Mouse (Mus musculus) heart, embryonic 13.5 days (tissue): ENCODE measurements around the gene Slc25a39. TPM values are rescaled to one million over a fixed set of nuclear protein-coding genes. Genes with fewer than 3 reads are reported as not detected.
A peak's percentile ranks its signal among the peaks of the same experiment; 100 is the strongest.

ENCODE experiments used
- ATAC-seq: fragments of 200-750 bp; cut with Nextera tagmentation; 2 replicates; pipeline ENCODE4 v1.8.0; 2017; ENCODE audit warnings: moderate TSS enrichment; ENCODE audit not compliant: insufficient number of reproducible peaks, low FRiP score, low TSS enrichment; ENCODE audit errors: extremely low read depth
- H3K27ac ChIP-seq: fragments of 300-500 bp; sonication (generic); replicated peaks from 2 replicates; pipeline ENCODE4 v1.5.1; 2015; ENCODE audit warnings: moderate library complexity, mild to moderate bottlenecking, inconsistent platforms
- H3K27me3 ChIP-seq: fragments of 300-500 bp; sonication (generic); replicated peaks from 2 replicates; pipeline ENCODE4 v1.6.1; 2015; ENCODE audit warnings: mild to moderate bottlenecking, inconsistent platforms
- H3K36me3 ChIP-seq: fragments of 300-500 bp; sonication (generic); 2 replicates; pipeline ENCODE4 v1.6.1; 2015; ENCODE audit warnings: mild to moderate bottlenecking, inconsistent platforms
- H3K4me1 ChIP-seq: fragments of 300-500 bp; sonication (generic); 2 replicates; pipeline ENCODE4 v1.6.1; 2015; ENCODE audit warnings: inconsistent platforms
- H3K4me2 ChIP-seq: fragments of 300-500 bp; sonication (generic); 2 replicates; pipeline ENCODE4 v1.6.1; 2015; ENCODE audit warnings: inconsistent platforms, mild to moderate bottlenecking, moderate library complexity
- H3K4me3 ChIP-seq: fragments of 300-500 bp; sonication (generic); 2 replicates; pipeline ENCODE4 v1.5.1; 2015; ENCODE audit warnings: moderate library complexity, mild to moderate bottlenecking, inconsistent platforms
- H3K9ac ChIP-seq: fragments of 300-500 bp; sonication (generic); 2 replicates; pipeline ENCODE4 v1.6.1; 2015; ENCODE audit warnings: inconsistent platforms, mild to moderate bottlenecking, moderate library complexity
- H3K9me3 ChIP-seq: fragments of 300-500 bp; sonication (generic); 2 replicates; pipeline ENCODE4 v1.6.1; 2016; ENCODE audit warnings: inconsistent platforms
- WGBS: fragments of 180-500 bp; shearing (Covaris S2); methylation state at CpG from one replicate; pipeline ENCODE4 v1.1.7; 2015; ENCODE audit warnings: mixed read lengths; 5-methylcytosine and 5-hydroxymethylcytosine counted together
- polyA plus RNA-seq: library from polyadenylated mRNA; unstranded; fragments of >200 nt; fragmentation: Nextera tagmentation; extraction: Ambion mirVana; gene quantifications from 2 replicates; pipeline ENCODE4 v1.2.1, GENCODE M21; 2015

Gene Slc25a39
- polyA plus RNA-seq, 1 experiment from 2014 or later = 294 TPM

DNA sequence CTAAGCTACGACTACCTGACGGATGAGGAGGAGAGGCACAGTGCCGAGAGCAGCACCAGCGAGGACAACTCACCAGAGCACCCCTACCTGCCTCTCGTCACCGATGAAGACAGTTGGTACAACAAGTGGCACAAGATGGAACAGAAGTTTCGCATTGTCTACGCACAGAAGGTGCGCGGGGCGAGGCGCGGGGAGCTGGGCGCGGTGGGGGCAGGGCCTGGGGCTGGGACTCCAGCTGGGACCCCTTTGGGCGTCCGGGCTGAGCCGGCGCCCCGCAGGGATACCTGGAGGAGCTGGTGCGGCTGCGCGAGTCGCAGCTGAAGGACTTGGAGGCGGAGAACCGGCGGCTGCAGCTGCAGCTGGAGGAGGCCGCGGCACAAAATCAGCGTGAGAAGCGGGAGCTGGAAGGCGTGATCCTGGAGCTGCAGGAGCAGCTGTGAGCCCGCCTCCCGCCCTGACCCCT lies 8.1 kb downstream of the Slc25a39 start:
- H3K9ac ChIP-seq = peak overlapping the region; percentile 63

DNA sequence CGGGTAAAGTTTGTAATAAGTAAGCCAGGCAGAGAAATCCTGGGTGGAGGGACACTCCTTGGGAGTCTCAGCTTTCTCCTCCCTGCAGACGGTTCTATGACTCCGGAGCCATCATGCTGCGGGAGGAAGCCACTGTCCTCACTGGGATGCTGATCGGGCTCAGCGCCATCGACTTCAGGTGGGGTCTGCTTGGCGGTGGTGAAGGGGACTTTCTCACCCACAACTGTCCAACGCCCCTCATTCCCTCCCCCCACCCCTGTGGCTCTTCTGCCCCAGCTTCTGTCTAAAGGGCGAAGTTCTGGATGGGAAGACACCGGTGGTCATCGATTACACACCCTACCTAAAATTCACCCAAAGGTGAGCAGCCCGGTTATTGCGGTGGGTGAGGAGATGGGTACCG lies 8.6 kb downstream of the Slc25a39 start:
- Histone ChIP-seq H3K27ac (no peak overlapping the region), H3K27me3 (peaks cover 94% of the 10 kb centered on the region), H3K4me3 (peak overlapping the region; percentile 46), H3K9me3 (no peaks in the 10 kb centered on the region), H3K9ac (no peak overlapping the region), H3K4me2 (peak overlapping the region; percentile 65; the same call in 1 of the 2 replicates), H3K4me1 (peaks cover 23% of the 10 kb centered on the region), H3K36me3 (peaks cover 20% of the 10 kb centered on the region)
- no peak for ATAC-seq
- 18% methylated on average over 15 of the region's 15 CpGs for WGBS

More for the DNA sequence above, 8.1 kb downstream of the Slc25a39 start:
- Histone ChIP-seq H3K4me1 (peaks cover 21% of the 10 kb centered on the region), H3K9me3 (no peaks in the 10 kb centered on the region), H3K4me3 (peak overlapping the region; percentile 46), H3K4me2 (peak overlapping the region; percentile 65), H3K27me3 (peaks cover 89% of the 10 kb centered on the region), H3K27ac (no peak overlapping the region), H3K36me3 (peaks cover 26% of the 10 kb centered on the region)
- WGBS = 2% methylated on average over 34 of the region's 34 CpGs
- no peak; the same call in 1 of the 2 replicates for ATAC-seq

DNA sequence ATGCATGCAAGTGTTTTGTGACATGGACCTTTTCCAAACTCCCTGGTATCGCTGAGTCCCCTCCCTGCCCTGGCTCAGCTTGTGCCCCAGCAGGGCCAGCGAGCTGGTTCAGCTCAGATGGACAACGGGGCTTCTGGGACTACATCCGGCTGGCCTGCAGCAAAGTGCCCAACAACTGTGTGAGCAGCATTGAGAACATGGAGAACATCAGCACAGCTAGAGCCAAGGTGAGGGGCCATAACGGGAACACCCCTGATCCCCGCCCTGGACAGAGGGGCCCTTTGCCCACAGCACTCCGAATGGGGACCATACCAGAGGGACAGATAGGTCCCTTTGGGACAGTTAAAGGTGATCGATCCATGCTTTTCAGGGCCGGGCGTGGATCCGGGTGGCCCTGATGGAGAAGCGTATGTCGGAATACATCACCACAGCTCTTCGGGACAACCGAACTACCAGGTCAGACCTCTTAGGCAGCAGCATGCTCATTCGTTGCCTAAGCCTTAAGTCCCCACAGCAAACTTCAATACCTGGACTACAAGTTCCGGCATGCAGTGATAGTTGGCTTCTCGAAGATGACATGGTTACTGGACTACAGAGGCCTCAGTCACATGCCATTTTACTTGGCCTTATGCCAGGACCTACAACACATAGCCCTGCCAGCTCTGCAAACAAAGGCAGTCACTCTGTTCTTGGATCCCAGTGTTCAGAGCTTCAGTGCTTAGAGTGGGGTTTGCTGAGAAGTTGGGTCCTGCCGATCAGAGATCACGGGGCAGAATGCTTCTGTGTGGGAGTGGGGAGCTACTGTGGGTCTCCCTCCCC lies 9.5 kb downstream of the Slc25a39 start:
- peaks cover 32% of the 10 kb centered on the region for H3K4me1 ChIP-seq
- H3K36me3 ChIP-seq = peaks cover 11% of the 10 kb centered on the region
- no peak for ATAC-seq

DNA sequence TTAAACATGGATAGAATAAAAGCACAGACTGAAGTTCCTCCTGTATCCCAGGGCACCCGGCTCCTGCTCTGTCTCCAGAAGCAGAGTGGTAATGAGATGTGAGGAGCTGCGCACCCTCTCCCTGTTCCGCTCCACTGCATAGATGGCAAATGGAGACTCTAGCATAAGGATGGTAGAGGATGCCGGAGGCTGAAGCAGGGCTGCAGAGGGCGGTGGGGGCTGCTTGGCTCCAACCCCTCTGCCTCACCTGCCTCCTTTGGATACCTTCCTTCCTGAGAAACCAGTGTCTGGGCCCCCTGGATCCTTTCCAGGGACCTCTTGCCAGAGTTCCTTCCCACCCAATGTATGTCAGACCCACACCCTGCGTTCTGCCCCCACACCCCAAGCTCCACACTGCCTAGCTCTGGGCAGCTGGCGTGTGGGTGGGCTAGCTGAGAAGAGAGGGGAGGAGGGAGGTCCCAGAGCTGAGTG lies 11.0 kb downstream of the Slc25a39 start:
- WGBS = 74% methylated on average over 7 of the region's 7 CpGs
- no peak for ATAC-seq
- Histone ChIP-seq H3K4me2 (no peak overlapping the region), H3K9me3 (no peaks in the 10 kb centered on the region), H3K4me3 (no peak overlapping the region), H3K9ac (no peak overlapping the region), H3K27ac (no peak overlapping the region), H3K27me3 (peaks cover 85% of the 10 kb centered on the region), H3K4me1 (peaks cover 39% of the 10 kb centered on the region), H3K36me3 (no peaks in the 10 kb centered on the region)

More for the DNA sequence above, 9.5 kb downstream of the Slc25a39 start:
- Histone ChIP-seq H3K4me2 (no peak overlapping the region), H3K9me3 (no peaks in the 10 kb centered on the region), H3K9ac (no peak overlapping the region), H3K27ac (no peak overlapping the region), H3K27me3 (peaks cover 95% of the 10 kb centered on the region), H3K4me3 (no peak overlapping the region)
- WGBS = 71% methylated on average over 20 of the region's 20 CpGs

DNA sequence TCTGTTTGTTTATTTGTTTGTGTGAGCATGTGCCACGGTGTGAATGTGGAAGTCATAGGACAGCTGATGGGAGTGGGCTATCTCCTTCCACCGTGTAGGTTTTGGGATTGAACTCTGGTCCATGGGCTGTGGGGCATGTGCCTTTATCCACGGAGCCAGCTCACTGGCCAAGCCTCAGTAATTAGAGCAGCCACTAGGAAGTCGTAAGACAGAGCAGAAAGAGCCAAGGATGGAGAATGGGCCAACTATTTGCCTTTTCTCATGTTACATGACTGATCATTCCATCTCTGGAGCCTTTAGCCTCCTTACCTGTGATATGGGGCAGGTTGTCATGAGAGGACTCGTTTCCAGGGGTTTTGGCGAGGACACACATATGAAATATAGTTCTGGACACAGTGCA lies 11.5 kb downstream of the Slc25a39 start:
- H3K4me1 ChIP-seq = peaks cover 39% of the 10 kb centered on the region
- no peak overlapping the region for H3K27ac ChIP-seq
- H3K4me3 ChIP-seq = no peak overlapping the region
- no peak overlapping the region for H3K4me2 ChIP-seq
- WGBS = 47% methylated on average over 6 of the region's 6 CpGs
- no peak overlapping the region for H3K9ac ChIP-seq
- H3K27me3 ChIP-seq = peaks cover 81% of the 10 kb centered on the region
- no peaks in the 10 kb centered on the region for H3K9me3 ChIP-seq
- H3K36me3 ChIP-seq = no peaks in the 10 kb centered on the region
- ATAC-seq = no peak

DNA sequence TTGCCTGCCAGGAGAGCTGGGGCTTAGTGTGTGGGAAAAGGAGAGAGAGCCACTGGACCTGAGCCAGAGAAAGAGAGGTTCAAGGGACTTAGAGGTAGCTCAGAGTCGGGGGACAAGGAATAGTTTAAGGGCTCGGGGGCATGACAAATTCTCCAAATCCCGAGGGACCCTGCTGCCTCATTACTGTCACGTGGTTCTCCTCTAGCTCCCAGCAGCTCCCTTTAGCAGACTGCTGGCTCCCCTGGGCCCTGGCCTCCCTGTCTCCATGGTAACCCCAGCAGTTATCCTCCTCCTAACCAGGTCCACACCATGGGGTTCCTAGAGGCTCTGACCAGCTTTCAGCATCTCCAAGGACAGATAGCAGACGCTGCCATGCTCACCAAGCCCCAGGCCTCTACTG lies 12.5 kb downstream of the Slc25a39 start:
- Histone ChIP-seq H3K4me3 (no peak overlapping the region), H3K4me2 (peak overlapping the region; percentile 87; the same call in 1 of the 2 replicates), H3K9me3 (no peaks in the 10 kb centered on the region), H3K36me3 (no peaks in the 10 kb centered on the region), H3K27ac (no peak overlapping the region), H3K27me3 (peaks cover 71% of the 10 kb centered on the region), H3K9ac (no peak overlapping the region), H3K4me1 (peaks cover 35% of the 10 kb centered on the region)
- 7% methylated on average over 5 of the region's 5 CpGs for WGBS
- ATAC-seq = no peak

DNA sequence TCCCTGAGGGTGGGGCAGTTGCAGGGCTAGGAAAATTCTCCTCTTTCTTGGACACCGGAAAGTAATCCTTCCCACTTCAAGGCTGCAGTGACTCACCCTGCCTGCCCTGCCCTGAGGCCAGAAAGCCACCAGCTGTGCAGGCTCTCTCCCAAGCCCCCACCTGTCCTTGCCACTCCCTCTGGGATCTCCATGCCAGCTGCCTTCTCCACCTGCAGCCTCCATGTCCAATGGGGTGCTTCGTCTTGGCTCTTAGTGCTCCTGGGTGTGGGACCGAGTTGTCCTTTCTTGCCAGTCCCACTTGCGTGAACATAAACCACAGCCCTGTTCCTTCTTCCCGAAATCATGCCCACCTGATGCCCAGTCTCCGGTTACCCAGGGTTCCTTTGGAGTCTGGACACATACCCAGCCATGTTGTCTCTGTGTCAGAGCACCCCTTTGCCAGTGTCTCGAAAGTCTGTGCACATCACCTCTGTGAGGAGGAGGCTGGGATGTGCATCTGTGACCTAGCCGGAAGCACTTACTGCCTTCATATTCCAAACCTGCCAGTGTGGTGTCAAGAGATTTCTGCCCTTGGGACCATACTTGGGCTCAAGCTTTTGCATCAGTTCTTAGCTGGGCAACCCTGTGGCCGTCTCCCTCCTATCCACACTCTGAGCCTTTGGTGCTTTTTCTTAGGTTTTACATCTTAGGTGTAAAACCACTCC lies 13.2 kb downstream of the Slc25a39 start:
- WGBS = 75% methylated on average over 9 of the region's 9 CpGs
- Histone ChIP-seq H3K4me1 (peaks cover 29% of the 10 kb centered on the region), H3K27me3 (peaks cover 64% of the 10 kb centered on the region)

DNA sequence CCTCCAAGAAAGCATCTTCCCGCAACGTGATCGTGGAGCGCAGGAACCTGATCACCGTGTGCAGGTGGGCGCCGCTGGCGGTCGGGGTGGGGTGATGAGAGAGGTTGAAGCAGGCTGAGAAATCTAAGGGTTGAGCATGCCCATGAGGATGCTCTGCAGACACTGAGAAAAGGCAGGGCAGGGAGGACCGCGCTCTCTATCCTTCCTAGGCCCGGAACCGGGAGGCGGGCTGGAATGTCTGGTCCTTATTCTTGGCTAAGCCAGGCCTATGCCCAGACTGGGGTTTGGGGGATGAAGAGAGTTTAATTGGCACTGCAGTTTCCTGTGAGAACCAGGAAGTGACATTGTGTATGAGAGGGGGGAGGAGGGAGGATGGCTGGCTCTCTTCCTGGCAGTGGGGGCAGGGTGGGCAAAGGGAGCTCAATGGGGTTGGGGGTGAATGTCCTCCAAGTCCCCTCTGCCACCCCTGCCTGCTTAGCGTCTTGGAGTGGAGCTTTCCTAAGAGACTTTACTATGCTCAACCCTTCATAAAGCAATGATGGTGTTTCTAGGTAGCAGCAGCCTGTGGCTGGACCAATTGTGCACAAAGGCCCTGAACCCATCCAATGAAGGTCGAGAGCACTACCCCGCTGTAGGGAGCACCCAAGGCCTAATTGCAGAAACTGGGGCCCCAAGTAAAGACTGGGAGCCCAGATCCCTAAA lies 13.9 kb downstream of the Slc25a39 start:
- H3K4me2 ChIP-seq = peak overlapping the region; percentile 87
- H3K36me3 ChIP-seq = no peaks in the 10 kb centered on the region
- peak; percentile 20; the same call in 1 of the 2 replicates for ATAC-seq
- no peaks in the 10 kb centered on the region for H3K9me3 ChIP-seq
- H3K9ac ChIP-seq = peak overlapping the region; percentile 69
- no peak overlapping the region for H3K27ac ChIP-seq
- peak overlapping the region; percentile 53 for H3K4me3 ChIP-seq
- 12% methylated on average over 17 of the region's 17 CpGs for WGBS
- H3K4me1 ChIP-seq = peaks cover 23% of the 10 kb centered on the region
- peaks cover 57% of the 10 kb centered on the region for H3K27me3 ChIP-seq

More for the DNA sequence above, 13.2 kb downstream of the Slc25a39 start:
- H3K27ac ChIP-seq = no peak overlapping the region
- H3K4me3 ChIP-seq = peak overlapping the region; percentile 53
- no peak for ATAC-seq
- H3K4me2 ChIP-seq = peak overlapping the region; percentile 87
- H3K9ac ChIP-seq = no peak overlapping the region
- no peaks in the 10 kb centered on the region for H3K36me3 ChIP-seq
- no peaks in the 10 kb centered on the region for H3K9me3 ChIP-seq

DNA sequence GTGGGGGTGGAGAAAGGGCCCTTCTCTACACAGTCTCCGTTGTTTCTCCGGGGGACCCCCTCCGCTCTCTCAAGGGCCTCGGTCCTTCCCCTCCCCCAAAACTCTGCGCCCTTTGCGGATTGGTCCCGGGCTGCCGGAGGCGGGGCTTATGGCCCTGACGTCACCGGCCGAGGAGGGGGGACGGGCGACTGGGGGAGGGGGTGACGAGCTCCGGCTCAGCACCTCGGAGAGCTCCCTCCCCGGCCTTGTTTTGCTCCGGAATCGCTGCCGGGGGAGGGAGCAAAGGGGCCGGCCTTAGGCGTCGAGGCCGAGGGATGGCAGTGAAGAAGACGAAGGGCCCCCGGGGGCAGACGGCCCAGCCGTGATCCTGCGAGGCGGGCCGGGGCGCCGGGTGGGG lies 14.5 kb downstream of the Slc25a39 start, which contains the start of gene Rundc3a:
Gene Rundc3a (plus strand): TSS at position 166 of the 397 bp plus-strand sequence.
- Histone ChIP-seq H3K4me2 (peak within 1 kb of the TSS; percentile 87), H3K27me3 (peaks cover 51% of the 10 kb centered on the region), H3K9me3 (no peaks in the 10 kb centered on the region), H3K9ac (peak within 1 kb of the TSS; percentile 69), H3K4me1 (peaks cover 18% of the 10 kb centered on the region), H3K36me3 (no peaks in the 10 kb centered on the region), H3K4me3 (peak within 1 kb of the TSS; percentile 53), H3K27ac (no peak within 1 kb of the TSS)
- peak; percentile 80 for ATAC-seq
- under 1% methylated on average over 31 of the region's 34 CpGs for WGBS

DNA sequence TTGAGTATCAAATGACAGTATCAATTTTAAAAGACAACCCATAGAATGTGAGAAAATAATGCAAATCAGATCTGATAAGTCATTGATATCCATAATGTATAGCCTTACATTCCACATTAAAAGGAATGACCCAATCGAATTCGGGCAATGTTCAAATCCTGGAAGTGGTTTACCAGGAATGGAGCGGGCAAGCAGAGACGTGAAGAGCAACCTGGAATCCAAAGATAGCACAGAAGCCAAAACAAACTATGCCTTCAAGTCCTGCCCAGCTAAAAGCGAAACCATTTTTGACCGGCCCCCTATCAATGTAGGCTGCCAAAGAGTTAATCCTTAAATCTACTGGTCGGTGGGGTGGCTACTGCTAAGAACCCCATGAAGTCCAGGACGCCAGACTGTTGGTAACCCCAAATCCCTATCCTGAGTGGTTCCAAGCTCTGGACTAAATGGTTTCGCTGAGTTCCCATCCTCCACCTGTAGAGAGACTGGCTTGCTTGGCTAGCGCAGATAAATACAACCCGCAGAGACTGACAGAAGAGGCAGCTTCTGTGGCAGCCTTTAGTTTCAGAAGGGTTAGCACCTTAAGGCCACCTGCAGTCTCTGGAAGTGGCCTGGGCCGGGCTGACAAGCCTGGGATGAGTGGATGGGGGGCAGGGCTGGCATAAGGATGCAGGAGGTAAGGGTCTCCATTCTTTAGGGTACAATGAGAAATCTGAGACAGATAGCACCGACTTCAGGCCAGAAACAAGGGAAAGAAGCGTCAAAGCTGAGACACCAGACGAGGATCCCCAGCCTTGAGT lies 15.1 kb downstream of the Slc25a39 start:
- no peak overlapping the region for H3K27ac ChIP-seq
- H3K27me3 ChIP-seq = peaks cover 45% of the 10 kb centered on the region
- H3K9me3 ChIP-seq = no peaks in the 10 kb centered on the region
- peak overlapping the region; percentile 26; the same call in 1 of the 2 replicates for H3K9ac ChIP-seq
- WGBS = 17% methylated on average over 15 of the region's 15 CpGs
- peak overlapping the region; percentile 87 for H3K4me2 ChIP-seq
- H3K4me1 ChIP-seq = peaks cover 18% of the 10 kb centered on the region
- H3K4me3 ChIP-seq = peak overlapping the region; percentile 53
- ATAC-seq = no peak
- no peaks in the 10 kb centered on the region for H3K36me3 ChIP-seq
